Mouse (Mus musculus) heart, postnatal 36 days (tissue): ENCODE data around the gene Lce1f. TPM values are rescaled to one million over a fixed set of nuclear protein-coding genes. Genes with fewer than 3 reads are reported as not detected.
"Not testable (repeated sequence)": the region's sequence is repeated elsewhere in the genome, so short reads cannot be mapped to it uniquely, and the experiment has no call there.

Experiments used
- DNase-seq, 2 experiments: peaks; one replicate each; pipeline ENCODE4 v3.0.0; 2021 to 2022
- intact Hi-C: fragments of 180-260 bp; cut with DNase I; formaldehyde crosslinking; loops from one replicate; pipeline ENCODE4 v1.15.1; 2025
- total RNA-seq, 2 experiments: library from RNA; stranded (reverse); gene quantifications; 2 replicates each; pipeline ENCODE4 v1.2.3; 2021

The Lce1f gene
- total RNA-seq = not detected

DNA sequence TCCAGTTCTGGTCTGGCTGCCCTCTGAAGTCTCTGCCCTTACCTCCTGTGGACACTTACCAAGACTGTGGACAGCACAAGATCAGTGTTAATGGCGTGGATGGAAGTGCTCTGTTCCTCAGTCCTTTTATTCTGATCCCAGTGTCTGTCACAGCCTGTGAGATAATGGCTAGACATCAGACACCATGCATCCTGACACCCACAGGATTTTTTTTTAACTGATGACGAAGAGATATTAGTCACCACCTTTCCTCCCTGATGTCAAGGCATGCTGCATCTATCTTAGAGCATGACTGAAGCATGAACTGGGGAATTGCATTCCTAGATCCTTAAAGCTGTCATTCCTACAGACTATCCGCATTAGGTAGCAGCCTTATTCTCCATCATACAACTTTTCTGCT is at the start of gene Lce1f:
Gene Lce1f, minus strand, starts transcription at position 101 of the 400 bp plus-strand sequence.
- no peak for DNase-seq
- intact Hi-C loops = no loop called here

DNA sequence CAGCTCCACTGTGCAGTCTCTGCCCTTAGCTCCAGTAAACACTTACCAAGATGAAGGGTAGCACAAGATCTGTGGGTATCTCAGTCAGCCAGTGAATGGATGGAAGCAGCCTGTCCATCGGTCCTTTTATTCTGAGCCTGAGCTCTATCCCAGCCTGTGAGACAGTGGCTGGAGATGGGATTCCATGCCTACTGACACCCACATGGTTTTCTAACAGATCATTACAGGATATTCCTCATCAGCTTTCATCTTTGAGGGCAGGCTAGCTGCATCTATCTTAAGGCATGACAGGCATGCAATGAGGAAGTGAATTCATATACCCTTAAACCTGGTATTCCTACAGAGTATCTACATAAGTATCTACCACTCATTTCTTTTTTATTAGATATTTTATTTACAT is 44.8 kb upstream of the Lce1f start, which contains the start of gene Lce1h:
Gene Lce1h, minus strand, starts transcription at position 101 of the 400 bp plus-strand sequence.
- no peak for DNase-seq
- intact Hi-C loops = loop anchor here (10.0 kb wide), 1 partner anchor 610 kb away; no protein-coding TSS in a partner anchor

DNA sequence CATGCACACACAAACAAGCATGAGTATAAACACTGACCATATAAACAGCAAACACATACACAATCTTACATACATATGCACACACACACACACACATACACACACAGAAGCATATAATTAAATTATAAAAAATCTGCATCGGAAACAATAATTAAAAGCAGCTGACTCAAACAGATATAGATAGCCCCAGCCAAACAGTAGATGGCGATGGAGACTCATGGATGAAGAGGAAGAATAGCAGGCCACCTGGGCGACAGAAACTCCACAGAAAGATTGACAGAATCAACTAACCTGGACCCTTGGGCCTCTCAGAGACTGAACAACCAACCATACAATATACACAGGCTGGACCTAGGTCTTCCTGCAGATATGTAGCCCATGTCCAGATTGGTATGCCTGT is 33.0 kb upstream of the Lce1f start:
- DNase-seq = no peak
- intact Hi-C loops = no loop called here

DNA sequence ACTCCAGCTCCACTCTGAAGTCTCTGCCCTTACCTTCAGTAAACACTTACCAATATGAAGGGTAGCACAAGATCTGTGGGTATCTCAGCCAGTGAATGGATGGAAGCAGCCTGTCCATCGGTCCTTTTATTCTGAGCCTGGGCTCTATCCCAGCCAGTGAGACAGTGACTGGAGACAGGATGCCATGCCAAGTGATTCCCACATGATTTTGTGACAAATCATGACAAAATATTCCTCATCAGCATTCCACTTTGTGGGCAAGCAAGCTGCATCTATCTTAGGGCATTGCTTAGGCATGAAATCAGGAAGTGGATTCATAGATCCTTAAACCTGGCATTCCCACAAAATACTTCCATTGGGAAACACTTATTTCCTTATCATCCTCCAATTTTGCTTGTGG is 32.1 kb upstream of the Lce1f start, which contains the start of gene Lce1g:
Gene Lce1g, minus strand, starts transcription at position 101 of the 400 bp plus-strand sequence.
- DNase-seq = no peak
- intact Hi-C loops = no loop called here

DNA sequence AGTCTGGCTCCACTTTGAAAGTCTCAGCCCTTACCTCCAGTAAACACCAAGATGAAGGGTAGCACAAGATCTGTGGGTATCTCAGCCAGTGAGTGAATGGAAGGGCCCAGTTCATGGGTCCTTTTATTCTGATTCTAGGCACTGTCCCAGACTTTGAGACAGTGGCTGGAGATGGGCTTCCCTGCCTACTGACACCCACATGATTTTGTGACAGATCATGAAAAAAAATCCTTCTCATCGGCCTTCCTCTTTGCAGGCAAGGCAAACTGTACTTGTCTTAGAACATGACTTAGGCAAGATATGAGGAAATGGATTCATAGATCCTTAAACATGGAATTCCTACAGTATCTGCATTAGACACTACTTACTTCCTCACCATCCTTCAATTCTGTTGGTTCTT is 18.8 kb upstream of the Lce1f start, which contains the start of gene Gm38119:
Gene Gm38119, minus strand, starts transcription at position 101 of the 400 bp plus-strand sequence.
- intact Hi-C loops = no loop called here
- DNase-seq = no peak

DNA sequence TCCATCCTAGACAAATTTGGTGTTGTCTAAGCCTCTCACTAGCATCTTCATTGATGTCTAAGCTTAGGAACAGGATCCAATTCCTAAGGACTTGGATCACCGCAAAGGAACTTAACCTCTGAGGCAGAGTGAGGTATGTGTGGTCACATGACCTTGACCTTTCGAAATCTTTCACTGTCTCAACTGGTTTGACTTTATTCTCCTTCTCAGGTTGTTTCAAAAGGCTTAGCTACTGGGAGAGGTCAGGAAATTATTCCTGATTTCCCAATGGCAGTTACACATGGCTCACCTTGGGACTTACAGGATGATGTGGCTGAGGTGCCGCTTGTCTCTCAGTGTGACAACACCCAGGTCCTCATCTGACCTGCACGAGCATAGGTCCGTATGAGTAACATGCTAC is 2.5 kb upstream of the Lce1f start:
- DNase-seq = no peak
- intact Hi-C loops = no loop called here

DNA sequence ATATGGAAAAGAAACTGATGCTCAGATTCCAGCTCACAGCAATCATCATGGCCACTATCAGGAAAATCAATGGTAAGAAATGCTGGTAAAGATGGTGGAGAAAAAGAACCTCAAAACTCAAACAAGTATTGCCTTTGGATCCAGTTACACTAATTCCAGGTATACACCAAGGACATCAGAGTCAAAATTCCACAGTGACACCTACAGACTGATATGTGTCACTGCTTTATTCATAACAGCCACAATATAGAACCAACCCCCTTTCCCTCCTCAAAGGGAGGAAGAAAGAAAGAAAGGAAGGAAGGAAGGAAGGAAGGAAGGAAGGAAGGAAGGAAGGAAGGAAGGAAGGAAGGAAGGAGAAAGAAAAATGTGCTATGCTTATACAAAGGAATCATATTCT is 5.0 kb downstream of the Lce1f start:
- intact Hi-C loops = no loop called here
- no peak for DNase-seq

DNA sequence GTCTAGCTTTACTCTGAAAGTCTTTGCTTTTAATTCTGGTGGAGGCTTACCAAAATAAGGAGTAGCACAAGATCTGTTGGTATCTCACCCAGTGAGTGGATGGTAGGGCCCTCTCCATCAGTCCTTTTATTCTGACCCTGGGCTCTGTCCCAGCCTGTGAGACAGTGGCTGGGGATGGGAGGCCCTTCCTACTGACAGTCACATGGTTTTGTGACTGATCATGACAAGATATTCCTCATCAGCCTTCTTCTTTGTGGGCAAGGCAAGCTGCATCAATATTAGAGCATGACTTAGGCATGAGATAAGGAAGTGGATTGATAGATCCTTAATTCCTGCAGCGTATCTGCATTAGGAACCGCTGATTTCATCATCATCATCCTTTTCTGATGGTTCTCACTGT is 11.2 kb downstream of the Lce1f start, which contains the start of gene Lce1e:
Gene Lce1e, minus strand, starts transcription at position 101 of the 400 bp plus-strand sequence.
- intact Hi-C loops = no loop called here

DNA sequence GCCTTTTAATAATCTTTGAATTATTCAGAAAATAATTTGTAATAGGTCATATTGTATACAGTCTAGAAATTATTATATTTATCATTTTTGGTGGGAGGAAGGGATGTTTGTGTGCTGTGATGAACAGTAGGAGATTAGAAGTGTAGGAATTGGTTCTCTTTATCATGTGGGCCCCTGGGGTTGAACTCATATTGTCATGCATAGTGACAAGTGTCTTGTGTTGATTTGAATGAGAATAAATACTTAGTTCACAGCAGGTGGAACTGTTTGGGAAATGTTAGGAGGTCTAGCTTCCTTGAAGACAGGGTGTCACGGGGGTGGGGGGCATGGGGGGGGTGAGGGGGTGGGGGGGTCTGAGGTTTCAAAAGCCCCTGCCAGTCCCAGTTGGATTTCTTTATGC is 25.5 kb downstream of the Lce1f start:
- intact Hi-C loops = no loop called here
- no peak for DNase-seq

More for the DNA sequence above, 11.2 kb downstream of the Lce1f start, which contains the start of gene Lce1e:
- DNase-seq = no peak

DNA sequence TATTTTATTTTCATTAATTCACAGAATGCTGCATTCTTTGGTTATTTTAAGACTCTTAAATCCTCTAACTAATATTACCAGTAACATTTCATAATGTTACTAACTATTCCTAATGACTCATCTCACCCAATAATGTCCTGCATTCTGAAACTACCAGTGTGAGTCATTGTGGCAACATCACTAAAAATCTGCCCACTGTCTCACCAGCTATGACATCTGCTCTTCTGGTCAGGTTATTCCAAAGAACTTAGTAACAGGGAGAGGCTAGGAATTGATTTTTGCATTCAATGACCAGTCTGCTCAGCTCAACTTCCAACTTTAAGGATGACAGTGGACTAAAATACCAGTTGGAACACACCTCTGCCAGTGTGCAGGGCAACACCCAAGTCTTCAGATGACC is 28.5 kb downstream of the Lce1f start:
- intact Hi-C loops = no loop called here
- no peak for DNase-seq

DNA sequence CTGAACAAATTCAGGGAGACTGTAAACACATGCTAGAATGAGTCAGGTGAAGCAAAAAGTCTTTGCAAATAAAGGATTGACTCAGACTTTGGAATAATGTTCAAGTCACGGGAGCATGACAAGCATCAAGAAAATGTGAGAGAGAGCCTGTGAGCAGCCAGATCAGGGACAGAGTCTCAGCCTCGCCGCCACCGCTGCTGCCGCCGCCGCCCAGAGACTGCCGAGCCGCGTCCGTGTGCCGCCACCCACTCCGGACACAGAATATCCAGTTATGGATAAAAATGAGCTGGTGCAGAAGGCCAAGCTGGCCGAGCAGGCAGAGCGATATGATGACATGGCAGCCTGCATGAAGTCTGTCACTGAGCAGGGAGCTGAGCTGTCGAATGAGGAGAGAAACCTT is 31.0 kb downstream of the Lce1f start:
- DNase-seq = peak; percentile 6 to 19
- intact Hi-C loops = not testable (repeated sequence)

DNA sequence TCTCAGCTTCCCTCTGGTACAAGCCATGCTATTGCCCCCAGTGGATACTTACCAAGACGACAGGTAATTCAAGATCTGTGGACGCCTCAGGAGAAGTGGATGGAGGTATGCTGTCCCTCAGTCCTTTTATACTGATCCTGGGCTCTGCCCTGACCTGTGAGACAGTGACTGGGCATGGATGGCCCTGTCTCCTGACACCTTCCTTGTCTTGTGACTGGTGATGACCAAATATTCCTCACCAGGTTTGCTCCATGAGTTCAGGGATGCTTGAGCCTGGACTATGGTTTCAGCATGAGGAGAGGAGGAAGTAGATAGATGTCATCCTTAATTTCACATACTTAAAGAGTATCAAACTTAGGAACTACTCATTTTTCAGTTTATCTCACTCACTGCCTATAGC is 33.0 kb downstream of the Lce1f start, which contains the start of gene Lce1d:
Gene Lce1d, minus strand, starts transcription at position 101 of the 400 bp plus-strand sequence.
- intact Hi-C loops = no loop called here
- no peak for DNase-seq

DNA sequence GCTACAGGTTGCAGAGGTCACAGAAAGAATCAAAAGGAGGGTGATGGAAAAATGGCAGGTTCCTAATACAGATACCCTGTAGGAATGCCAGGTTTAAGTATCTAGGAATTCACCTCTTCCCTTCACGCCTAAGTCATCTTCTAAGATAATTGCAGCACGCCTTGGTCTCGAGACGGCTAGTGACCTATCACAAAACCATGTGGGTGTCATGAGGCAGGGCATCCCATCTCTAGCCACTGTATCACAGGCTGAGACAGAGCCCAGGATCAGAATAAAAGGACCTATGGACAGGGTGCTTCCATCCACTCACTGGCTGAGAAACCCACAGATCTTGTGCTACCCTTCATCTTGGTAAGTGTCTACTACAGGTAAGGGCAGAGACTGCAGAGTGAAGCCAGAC is 41.2 kb downstream of the Lce1f start, which contains the start of gene Lce1c:
Gene Lce1c, plus strand, starts transcription at position 301 of the 400 bp plus-strand sequence.
- intact Hi-C loops = no loop called here
- no peak for DNase-seq

DNA sequence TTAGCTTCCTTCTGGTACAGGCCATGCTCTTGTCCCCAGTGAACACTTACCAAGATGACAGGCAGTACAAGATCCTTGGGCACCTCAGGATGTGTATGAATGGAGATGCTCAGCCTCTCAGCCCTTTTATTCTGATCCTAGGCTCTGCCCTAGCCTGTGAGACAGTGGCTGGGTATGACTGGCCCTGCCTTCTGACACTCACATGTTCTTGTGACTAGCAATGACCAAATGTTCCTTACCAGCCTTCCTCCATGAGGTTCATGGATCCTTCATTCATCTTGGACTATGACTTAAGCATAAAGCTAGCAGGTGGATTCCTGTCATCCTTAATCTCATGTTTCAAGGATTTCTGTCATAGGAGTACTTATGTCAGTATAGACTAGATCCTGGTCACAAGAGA is 49.9 kb downstream of the Lce1f start, which contains the start of gene Lce1a2:
Gene Lce1a2, minus strand, starts transcription at position 101 of the 400 bp plus-strand sequence.
- no peak for DNase-seq
- intact Hi-C loops = no loop called here

Other genes starting within 250 kb of the Lce1f start
- gene Sprr1a, start 234.5 kb downstream of the Lce1f start, total RNA-seq = not detected
- gene Sprr4, start 219.9 kb downstream of the Lce1f start, total RNA-seq = not detected
- not detected for gene 2310046K23Rik, start 185.8 kb downstream of the Lce1f start, total RNA-seq
- gene Ivl, start 146.6 kb downstream of the Lce1f start, total RNA-seq = not detected
- not detected for gene Smcp, start 131.4 kb downstream of the Lce1f start, total RNA-seq
- gene 2210017I01Rik, start 112.9 kb downstream of the Lce1f start, total RNA-seq = not detected
- not detected for gene Lce6a, start 98.7 kb downstream of the Lce1f start, total RNA-seq
- gene Lce1a1, start 72.0 kb downstream of the Lce1f start, total RNA-seq = not detected
- not detected for gene Lce1b, start 63.4 kb downstream of the Lce1f start, total RNA-seq
- gene Lce1a2, start 50.0 kb downstream of the Lce1f start, total RNA-seq = not detected
- gene Lce1c, start 41.1 kb downstream of the Lce1f start, total RNA-seq = not detected
- gene Lce1d, start 33.1 kb downstream of the Lce1f start, total RNA-seq = not detected
- gene Lce1e, start 11.3 kb downstream of the Lce1f start, total RNA-seq = not detected
- gene Gm38119, start 18.7 kb upstream of the Lce1f start, total RNA-seq = not detected
- gene Lce1g, start 32.0 kb upstream of the Lce1f start, total RNA-seq = not detected
- not detected for gene Lce1h, start 44.7 kb upstream of the Lce1f start, total RNA-seq
- not detected for gene Lce1i, start 58.5 kb upstream of the Lce1f start, total RNA-seq
- gene Lce1j, start 70.2 kb upstream of the Lce1f start, total RNA-seq = not detected
- not detected for gene Lce1k, start 87.5 kb upstream of the Lce1f start, total RNA-seq
- gene Kprp, start 106.9 kb upstream of the Lce1f start, total RNA-seq = not detected
- not detected for gene Lce1l, start 130.9 kb upstream of the Lce1f start, total RNA-seq
- not detected for gene 2310050C09Rik, start 149.9 kb upstream of the Lce1f start, total RNA-seq
- gene Lce3a, start 205.9 kb upstream of the Lce1f start, total RNA-seq = not detected
- not detected for gene Lce3b, start 212.6 kb upstream of the Lce1f start, total RNA-seq
- not detected for gene Lce3c, start 224.1 kb upstream of the Lce1f start, total RNA-seq
- gene Lce3d, start 237.0 kb upstream of the Lce1f start, total RNA-seq = not detected
- not detected for gene Lce3e, start 246.7 kb upstream of the Lce1f start, total RNA-seq